Mouse (Mus musculus) CH12.LX (cell line): Measurements from ENCODE around the gene Tmem165.

ENCODE experiments used
- CTCF ChIP-seq, 2 experiments: IDR thresholded peaks in 1 of 2; conservative IDR thresholded peaks in 1 of 2; 2 replicates each; pipeline ENCODE4 v1.5.1; 2011 to 2012; ENCODE audit warnings: low read depth in 2 of 2, low read length in 2 of 2, improper control_type of control experiment in 1 of 2, inconsistent platforms in 1 of 2, mild to moderate bottlenecking in 1 of 2, moderate library complexity in 1 of 2
- E2F4 ChIP-seq: IDR thresholded peaks from 2 replicates; pipeline ENCODE4 v1.6.1; 2011; ENCODE audit warnings: low read depth, low read length, improper control_type of control experiment; ENCODE audit not compliant: insufficient replicate concordance
- IRF4 ChIP-seq: IDR thresholded peaks from 2 replicates; pipeline ENCODE4 v1.6.1; 2014; ENCODE audit warnings: low read depth, mild to moderate bottlenecking, inconsistent platforms, low read length, improper control_type of control experiment
- MXI1 ChIP-seq: IDR thresholded peaks from 2 replicates; pipeline ENCODE4 v1.6.1; 2011; ENCODE audit warnings: mild to moderate bottlenecking, low read depth, low read length, improper control_type of control experiment
- ZKSCAN1 ChIP-seq: IDR thresholded peaks from 2 replicates; pipeline ENCODE4 v1.6.1; 2012; ENCODE audit warnings: low read depth, inconsistent platforms, low read length, improper control_type of control experiment, borderline replicate concordance
- ZMIZ1 ChIP-seq: IDR thresholded peaks from 2 replicates; pipeline ENCODE4 v1.6.1; 2012; ENCODE audit warnings: low read depth, mild to moderate bottlenecking, inconsistent platforms, low read length, improper control_type of control experiment

GRCm38 (mm10) chr5:76246539-76246938 is 62.9 kb downstream of the Tmem165 start:
- TF ChIP-seq ZMIZ1 (no peak), ZKSCAN1 (no peak), E2F4 (no peak), CTCF (conservative IDR thresholded peaks at IDR 0.05 in 1 of 2, IDR thresholded peaks at IDR 0.05 in 1 of 2; ENCODE audit: low read depth in 2 of 2, low read length in 2 of 2) (no peak), IRF4 (no peak), MXI1 (no peak)
